Mouse (Mus musculus) frontal cortex, postnatal 14 days (tissue): ENCODE data around the gene Fgf8.

Source experiments
- DNase-seq, 2 experiments: peaks; one replicate each; pipeline ENCODE4 v3.0.0; 2022; ENCODE audit warnings: low spot score in 2 of 2

Gene Fgf8

GRCm38 (mm10) chr19:45727231-45727630, 15.5 kb downstream of the Fgf8 start:
- DNase-seq = no peak

GRCm38 (mm10) chr19:45725677-45726277, 16.9 kb downstream of the Fgf8 start:
- no peak for DNase-seq

- DNase-seq = no peak
Observed at GRCm38 (mm10) chr19:45722188-45722587, 20.5 kb downstream of the Fgf8 start.

GRCm38 (mm10) chr19:45718286-45718685, 24.4 kb downstream of the Fgf8 start:
- DNase-seq = no peak

- peak in 1 of 2 experiments; percentile 36 for DNase-seq
Observed at GRCm38 (mm10) chr19:45717493-45718220, 25.1 kb downstream of the Fgf8 start.

GRCm38 (mm10) chr19:45708704-45709103, 34.0 kb downstream of the Fgf8 start:
- DNase-seq = no peak

- no peak for DNase-seq
Observed at GRCm38 (mm10) chr19:45696281-45696600, 46.5 kb downstream of the Fgf8 start.

GRCm38 (mm10) chr19:45695496-45696280, 47.0 kb downstream of the Fgf8 start:
- no peak for DNase-seq

- no peak for DNase-seq
Observed at GRCm38 (mm10) chr19:45694056-45694455, 48.7 kb downstream of the Fgf8 start.

- peak in 1 of 2 experiments; percentile 9 for DNase-seq
Observed at GRCm38 (mm10) chr19:45692211-45692610, 50.5 kb downstream of the Fgf8 start.

- DNase-seq = no peak
Observed at GRCm38 (mm10) chr19:45691001-45691535, 51.6 kb downstream of the Fgf8 start.

- no peak for DNase-seq
Observed at GRCm38 (mm10) chr19:45687001-45687400, 55.7 kb downstream of the Fgf8 start.
